Mouse (Mus musculus) inflammation-experienced regulatory T-cells, adult 6 months (primary cell): Measurements from ENCODE around the gene Elf2. TPM values are rescaled to one million over a fixed set of nuclear protein-coding genes. Genes with fewer than 3 reads are reported as not detected.

Experiments used
- ATAC-seq: one replicate; pipeline ENCODE4 v1.8.0; 2017
- polyA plus RNA-seq, 3 experiments: library from polyadenylated mRNA; unstranded; fragments of 100-300 nt; shearing (Covaris generic); gene quantifications; one replicate each; pipeline ENCODE4 v1.2.1; 2017

Gene Elf2
- polyA plus RNA-seq, 3 experiments from 2014 or later, result 51.8 to 74.2 (median 57.7) TPM

DNA sequence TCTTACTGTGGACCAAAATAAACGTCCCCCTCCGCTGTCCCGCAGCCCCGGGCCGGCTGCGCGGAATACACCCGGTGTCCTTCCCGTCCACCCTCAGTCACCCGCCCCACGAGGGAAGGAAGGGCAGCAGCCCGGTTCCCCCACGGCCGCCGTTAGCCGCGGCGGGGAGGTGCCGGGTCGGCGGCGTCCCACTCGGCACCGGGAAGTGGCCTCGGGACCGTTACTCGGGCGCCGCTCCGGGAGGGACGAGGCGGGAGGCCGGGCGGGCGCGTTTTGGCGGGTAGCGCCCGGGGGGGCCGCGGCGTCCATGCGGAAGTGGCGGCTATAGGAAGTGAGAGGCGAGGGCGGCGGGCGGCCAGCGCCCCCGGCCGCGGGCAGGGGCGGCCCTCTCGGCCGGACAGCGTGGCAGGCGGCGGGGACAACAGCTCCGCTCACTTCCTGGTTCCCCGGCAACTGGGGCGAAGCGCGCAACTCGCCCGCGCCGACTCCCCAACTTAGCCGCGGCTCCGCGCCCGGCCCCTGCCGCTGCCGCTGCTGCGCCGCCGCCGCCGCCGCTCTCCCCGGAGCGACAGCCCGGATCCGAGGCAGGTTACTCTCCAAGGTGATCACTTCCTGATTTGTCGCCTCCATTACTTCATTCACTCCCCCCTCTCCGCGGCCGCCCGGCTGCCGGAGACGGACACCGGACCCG lies 63.9 kb downstream of the Elf2 start:
- peak; percentile 2 for ATAC-seq

DNA sequence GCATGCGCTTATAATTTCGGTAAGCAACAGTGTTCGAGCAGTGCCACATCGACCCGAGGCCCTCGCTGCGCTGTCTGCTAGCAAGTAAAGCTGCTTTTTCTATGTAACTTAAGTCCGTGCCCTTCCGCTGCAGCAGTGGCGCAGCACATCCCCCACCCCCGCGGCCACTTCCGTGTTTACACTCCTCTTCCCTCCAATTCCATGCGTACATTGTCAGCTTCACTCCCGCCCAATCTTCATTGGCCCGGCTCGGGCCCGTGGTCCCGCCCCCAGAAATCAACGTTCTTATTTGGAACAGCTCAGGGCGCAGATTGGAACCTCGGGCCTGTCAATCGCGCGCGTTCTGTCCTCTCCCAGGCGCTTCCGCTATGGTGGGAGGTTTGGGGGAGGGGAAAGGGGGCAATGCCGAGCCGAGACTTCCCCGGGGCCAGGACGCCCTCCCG lies 64.5 kb downstream of the Elf2 start:
- peak; percentile 88 for ATAC-seq

DNA sequence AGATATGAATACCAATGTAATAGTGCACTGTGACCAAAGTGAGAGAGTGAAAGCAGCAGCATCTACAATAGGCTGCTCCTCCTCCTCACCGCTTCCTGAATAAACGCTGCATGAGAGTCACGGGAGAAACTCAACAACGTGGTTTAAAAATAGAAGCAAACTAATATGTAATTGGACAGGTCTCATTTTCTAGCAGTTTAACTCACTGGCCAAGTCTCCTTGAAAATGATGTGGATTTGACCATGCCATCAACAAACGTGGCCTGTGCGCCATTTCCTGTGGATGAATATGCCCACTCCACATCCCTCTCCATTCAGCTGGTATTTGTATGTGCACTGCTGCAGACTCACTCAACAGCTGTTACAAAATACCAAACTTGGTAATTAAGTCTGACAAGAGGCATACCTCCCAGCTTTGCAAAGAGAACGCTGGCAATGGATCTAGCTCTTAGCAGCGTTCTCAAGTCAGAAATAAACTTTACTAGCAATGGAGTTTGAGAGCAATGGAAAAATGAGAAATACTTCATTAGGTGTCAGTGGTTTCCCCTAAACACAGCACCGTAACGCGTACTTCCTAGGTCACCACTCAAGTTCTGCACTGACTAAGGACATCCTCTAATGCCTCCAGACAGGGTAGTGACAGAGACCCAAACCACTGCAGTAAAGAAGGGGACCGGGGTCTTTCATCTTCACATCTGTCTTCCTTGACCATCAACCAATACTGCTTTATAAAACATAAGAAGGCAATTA lies 70.2 kb downstream of the Elf2 start:
- peak; percentile 91 for ATAC-seq

- ATAC-seq, result no peak
Observed at GRCm38 (mm10) chr3:51268434-51268833, 72.0 kb downstream of the Elf2 start.

GRCm38 (mm10) chr3:51262942-51263341 lies 77.5 kb downstream of the Elf2 start:
- no peak for ATAC-seq

GRCm38 (mm10) chr3:51258070-51258469 lies 82.4 kb downstream of the Elf2 start:
- ATAC-seq, result no peak

- no peak for ATAC-seq
Observed at GRCm38 (mm10) chr3:51256450-51256849, 84.0 kb downstream of the Elf2 start.

DNA sequence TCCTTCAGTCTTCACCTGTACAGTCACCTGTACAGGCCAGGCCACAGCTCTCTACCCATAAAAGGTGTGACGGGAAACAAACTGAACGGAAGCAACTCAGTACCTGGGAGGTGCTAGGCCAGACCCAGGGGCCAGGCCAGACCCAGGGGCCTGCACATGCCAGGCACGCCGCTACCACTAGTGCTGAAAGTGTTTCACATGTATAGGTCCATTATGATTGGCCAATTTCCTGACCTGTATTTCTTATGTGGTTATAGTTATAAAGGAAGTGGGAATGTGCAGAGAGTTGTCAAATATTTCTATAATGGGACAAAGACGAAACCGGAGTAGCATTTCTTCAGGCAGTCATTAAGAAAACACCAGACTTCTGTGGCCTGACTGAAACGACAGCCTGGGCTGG lies 85.7 kb downstream of the Elf2 start:
- no peak for ATAC-seq

DNA sequence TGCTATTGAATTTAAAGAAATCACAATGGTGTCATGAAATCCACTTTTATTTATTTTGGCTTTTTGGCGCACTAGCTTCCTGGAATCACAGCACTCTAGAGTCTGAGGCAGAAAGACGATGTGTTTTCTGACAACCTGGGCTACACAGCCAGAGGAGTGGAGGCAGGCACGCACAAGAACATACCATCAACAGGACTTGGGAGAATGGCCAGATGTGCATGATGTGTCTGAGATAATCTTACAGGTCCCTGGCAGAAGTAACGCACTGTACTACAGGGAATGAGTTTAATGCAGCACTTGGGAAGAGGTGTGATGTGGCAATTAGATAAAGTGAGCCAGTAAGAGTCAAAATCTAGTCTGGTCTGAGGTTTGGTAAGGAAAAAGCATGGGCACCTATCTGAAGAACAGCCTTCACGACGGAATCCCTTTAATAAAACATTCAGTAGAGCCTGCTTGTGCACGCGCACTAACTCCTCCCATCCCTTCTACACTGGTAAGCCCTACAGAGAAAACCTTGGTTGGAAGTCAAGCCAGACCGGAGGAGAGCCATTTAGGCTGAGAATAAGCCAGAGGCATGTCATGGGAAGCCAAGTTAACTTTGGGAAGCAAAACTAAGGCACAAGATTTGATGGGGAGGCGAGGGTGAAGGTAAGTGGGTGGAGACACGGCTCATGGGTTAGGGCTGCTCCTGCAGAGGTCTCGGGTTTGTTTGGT lies 87.6 kb downstream of the Elf2 start:
- no peak for ATAC-seq

- ATAC-seq, result no peak
Observed at GRCm38 (mm10) chr3:51252223-51252622, 88.2 kb downstream of the Elf2 start.

GRCm38 (mm10) chr3:51251057-51251456 lies 89.4 kb downstream of the Elf2 start:
- no peak for ATAC-seq

GRCm38 (mm10) chr3:51249866-51250265 lies 90.6 kb downstream of the Elf2 start:
- no peak for ATAC-seq

DNA sequence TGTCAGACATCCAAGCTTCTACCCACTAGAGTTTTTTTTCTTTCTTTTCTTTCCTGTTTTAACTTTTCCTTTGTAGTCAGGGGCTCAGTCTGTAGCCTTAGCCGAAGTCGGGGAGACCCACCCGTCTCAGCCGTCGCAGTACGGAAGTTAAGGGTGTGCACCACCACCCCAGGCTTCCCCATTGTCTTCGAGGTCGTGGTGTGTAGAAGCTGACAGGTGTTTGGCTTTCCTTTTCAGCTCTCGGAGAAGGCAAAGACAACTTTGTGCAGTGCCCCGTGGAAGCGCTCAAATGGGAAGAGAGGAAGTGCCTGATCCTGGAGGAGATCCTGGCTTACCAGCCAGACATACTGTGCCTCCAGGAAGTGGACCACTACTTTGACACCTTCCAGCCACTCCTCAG lies 91.0 kb downstream of the Elf2 start:
- no peak for ATAC-seq

- no peak for ATAC-seq
Observed at GRCm38 (mm10) chr3:51248600-51248999, 91.9 kb downstream of the Elf2 start.

DNA sequence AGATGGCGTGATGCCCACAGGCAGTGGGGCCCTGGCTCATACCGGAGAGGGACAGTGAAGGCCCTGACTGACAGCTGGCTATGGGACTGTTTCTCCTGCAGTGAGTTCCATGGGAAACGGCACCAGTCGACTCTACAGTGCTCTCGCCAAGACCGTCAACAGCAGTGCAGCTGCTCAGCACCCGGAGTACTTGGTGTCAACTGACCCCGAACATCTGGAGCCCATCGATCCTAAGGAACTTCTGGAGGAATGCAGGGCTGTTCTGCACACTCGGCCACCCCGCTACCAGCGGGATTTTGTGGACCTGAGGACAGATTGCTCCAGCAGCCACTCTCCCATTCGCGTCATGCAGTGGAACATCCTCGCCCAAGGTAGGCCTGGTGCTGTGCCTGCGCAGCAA lies 92.8 kb downstream of the Elf2 start:
- no peak for ATAC-seq

- ATAC-seq, result no peak
Observed at GRCm38 (mm10) chr3:51239541-51239940, 100.9 kb downstream of the Elf2 start.

DNA sequence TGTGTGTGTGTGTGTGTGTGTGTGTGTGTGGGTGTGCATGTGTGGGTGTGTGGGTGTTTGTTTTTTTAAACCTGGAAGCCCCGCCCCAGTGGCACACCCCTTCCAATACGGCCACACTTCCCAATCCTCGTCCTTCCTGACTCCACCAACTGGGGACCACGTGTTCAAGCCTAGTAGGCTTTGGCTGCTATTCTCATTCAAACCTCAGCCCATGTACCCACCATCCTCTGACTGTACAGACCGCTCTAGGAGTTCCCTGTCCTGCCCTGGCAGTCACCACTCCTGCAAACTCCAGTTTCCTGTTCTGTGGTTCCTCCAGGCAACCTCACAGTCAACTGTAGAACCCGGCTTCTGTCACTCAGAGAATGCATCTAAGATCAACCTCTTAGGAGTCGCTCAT lies 101.9 kb downstream of the Elf2 start:
- ATAC-seq, result no peak

DNA sequence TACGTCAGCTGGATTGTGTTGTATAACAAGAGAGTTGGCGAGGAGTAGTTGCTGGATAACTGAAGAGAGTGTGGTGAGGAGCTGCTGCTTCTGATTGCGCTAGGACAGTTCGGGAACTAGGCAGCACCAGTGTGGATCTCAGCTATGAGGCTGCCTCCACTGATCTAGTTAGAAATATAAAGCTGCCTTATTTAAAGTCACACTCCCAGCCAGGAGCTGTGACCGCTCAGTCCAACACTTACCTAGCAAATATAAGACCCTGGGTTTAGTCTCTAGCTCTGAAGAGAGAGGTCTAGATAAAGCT lies 105.8 kb downstream of the Elf2 start:
- ATAC-seq, result no peak

- ATAC-seq, result peak; percentile 91
Observed at GRCm38 (mm10) chr3:51233918-51234751, 106.3 kb downstream of the Elf2 start.

DNA sequence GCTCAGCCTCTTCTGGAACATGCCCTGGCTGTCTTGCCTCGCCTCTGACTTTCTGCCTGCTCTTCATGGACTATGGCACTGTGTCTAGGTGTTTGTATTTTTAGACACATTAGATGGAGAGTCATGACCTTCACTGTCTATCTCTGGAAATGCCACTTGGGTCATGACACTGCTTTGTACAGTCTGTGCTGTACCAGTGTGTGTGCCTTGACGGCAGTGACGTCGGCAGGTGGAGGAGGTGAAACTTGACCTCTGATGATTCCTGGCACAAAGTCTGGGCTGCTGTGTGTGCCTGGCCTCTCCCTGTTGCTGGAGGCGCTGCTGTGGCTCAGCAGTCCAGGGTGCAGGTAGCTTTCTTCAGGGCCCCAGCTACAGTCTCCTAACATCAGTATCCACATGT lies 107.0 kb downstream of the Elf2 start:
- no peak for ATAC-seq

DNA sequence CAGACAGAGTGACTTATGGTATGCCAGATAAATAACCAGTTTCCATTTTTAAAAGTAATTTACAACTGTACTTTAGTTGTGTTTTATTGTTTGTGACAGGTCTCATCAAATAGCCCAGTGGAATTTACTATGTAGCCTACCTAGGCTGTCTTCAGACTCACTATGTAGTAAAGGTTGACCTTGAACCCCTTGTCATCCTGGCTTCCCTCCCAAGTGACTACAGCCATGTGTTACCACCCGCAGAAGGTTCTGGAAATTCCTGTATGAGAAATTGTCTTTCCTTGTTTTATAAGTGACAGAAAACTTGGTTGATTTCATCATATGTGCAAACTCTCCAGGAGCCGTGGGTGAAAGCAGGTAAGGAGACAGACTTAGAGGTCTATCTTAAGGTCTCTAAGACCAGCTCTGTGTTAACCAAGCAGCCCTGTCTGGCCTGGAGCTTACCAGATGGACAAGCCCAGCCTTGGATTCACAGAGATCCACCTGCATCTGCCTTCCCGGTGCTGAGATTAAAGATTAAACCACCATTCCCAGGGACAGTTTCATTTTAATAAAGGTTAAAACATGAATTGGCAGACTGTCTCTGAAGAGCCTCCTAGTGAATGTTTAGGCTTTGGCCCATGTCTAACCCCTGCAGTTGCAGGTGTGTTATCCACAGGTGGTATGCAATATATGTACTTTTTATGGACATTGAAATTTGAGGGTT lies 108.1 kb downstream of the Elf2 start:
- ATAC-seq, result no peak

DNA sequence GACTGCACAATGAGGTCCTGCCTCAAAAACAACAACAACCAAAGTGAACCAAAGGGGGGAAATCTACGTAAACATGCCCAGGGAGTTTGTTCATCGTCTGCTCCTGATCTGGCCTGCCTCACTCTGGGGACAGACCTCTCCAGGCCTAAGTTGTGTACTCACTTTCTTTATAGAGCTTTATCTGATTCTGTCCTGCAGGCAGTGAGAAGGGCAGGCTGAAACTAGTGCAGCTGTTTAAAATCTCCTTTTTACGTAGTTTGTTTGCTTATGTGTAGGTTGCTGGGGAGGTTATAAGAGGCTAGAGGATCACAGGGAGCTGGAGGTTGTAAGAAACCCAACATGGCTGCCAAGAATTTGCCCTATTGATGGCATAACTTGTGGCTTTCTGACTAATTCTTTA lies 109.0 kb downstream of the Elf2 start:
- no peak for ATAC-seq
